Mouse (Mus musculus) cerebellum, postnatal 14 days (tissue): ENCODE data around the gene Ccser1.
"Not testable (repeated sequence)": the region's sequence is repeated elsewhere in the genome, so short reads cannot be mapped to it uniquely, and the experiment has no call there.

Experiments
- DNase-seq, 2 experiments: peaks; one replicate each; pipeline ENCODE4 v3.0.0; 2021; ENCODE audit warnings: mixed read lengths in 2 of 2

The Ccser1 gene

GRCm38 (mm10) chr6:61230058-61230718 lies 50.1 kb downstream of the Ccser1 start:
- DNase-seq: no peak

GRCm38 (mm10) chr6:61233060-61233459 lies 52.9 kb downstream of the Ccser1 start:
- no peak for DNase-seq

- no peak for DNase-seq
Measured at GRCm38 (mm10) chr6:61233548-61234187, 53.5 kb downstream of the Ccser1 start.

GRCm38 (mm10) chr6:61240618-61241017 lies 60.5 kb downstream of the Ccser1 start:
- no peak for DNase-seq

- no peak for DNase-seq
Measured at GRCm38 (mm10) chr6:61242556-61242955, 62.4 kb downstream of the Ccser1 start.

- no peak for DNase-seq
Measured at GRCm38 (mm10) chr6:61246523-61246922, 66.4 kb downstream of the Ccser1 start.

- no peak for DNase-seq
Measured at GRCm38 (mm10) chr6:61247842-61248472, 67.8 kb downstream of the Ccser1 start.

GRCm38 (mm10) chr6:61248700-61249099 lies 68.6 kb downstream of the Ccser1 start:
- DNase-seq: peak in 1 of 2 experiments; percentile 13

- no peak for DNase-seq
Measured at GRCm38 (mm10) chr6:61251232-61251631, 71.1 kb downstream of the Ccser1 start.

GRCm38 (mm10) chr6:61252912-61253311 lies 72.8 kb downstream of the Ccser1 start:
- DNase-seq: no peak

- not testable (repeated sequence) for DNase-seq
Measured at GRCm38 (mm10) chr6:61255874-61256273, 75.8 kb downstream of the Ccser1 start.

GRCm38 (mm10) chr6:61258847-61259634 lies 78.9 kb downstream of the Ccser1 start:
- no peak for DNase-seq

- DNase-seq: no peak
Measured at GRCm38 (mm10) chr6:61261381-61261780, 81.3 kb downstream of the Ccser1 start.

GRCm38 (mm10) chr6:61262448-61262847 lies 82.3 kb downstream of the Ccser1 start:
- no peak for DNase-seq

- no peak for DNase-seq
Measured at GRCm38 (mm10) chr6:61263291-61263690, 83.2 kb downstream of the Ccser1 start.

GRCm38 (mm10) chr6:61271033-61271432 lies 90.9 kb downstream of the Ccser1 start:
- no peak for DNase-seq

GRCm38 (mm10) chr6:61273430-61273829 lies 93.3 kb downstream of the Ccser1 start:
- no peak for DNase-seq

GRCm38 (mm10) chr6:61279506-61279905 lies 99.4 kb downstream of the Ccser1 start:
- no peak for DNase-seq

- no peak for DNase-seq
Measured at GRCm38 (mm10) chr6:61292927-61293326, 112.8 kb downstream of the Ccser1 start.

GRCm38 (mm10) chr6:61295535-61295934 lies 115.4 kb downstream of the Ccser1 start:
- DNase-seq: no peak

GRCm38 (mm10) chr6:61296188-61297037 lies 116.3 kb downstream of the Ccser1 start:
- peak; percentile 19 to 27 for DNase-seq

GRCm38 (mm10) chr6:61300441-61300840 lies 120.3 kb downstream of the Ccser1 start:
- peak; percentile 58 to 62 for DNase-seq
